Mouse (Mus musculus): Measurements from ENCODE around the gene Majin. TPM values are rescaled to one million over a fixed set of nuclear protein-coding genes. Genes with fewer than 3 reads are reported as not detected.

Majin gene
- polyA plus RNA-seq, 1 experiment from 2014 or later = not detected

- Histone ChIP-seq H3K36me3 (ENCODE audit: control insufficient read depth, insufficient read depth, low read length) (peaks cover 60% of the 10 kb centered on the region), H3K9ac (ENCODE audit: low read depth, low read length) (no peak overlapping the region), H3K4me1 (ENCODE audit: control insufficient read depth, insufficient read depth, low read length) (no peaks in the 10 kb centered on the region), H3K27ac (replicated peaks; ENCODE audit: low read depth, low read length) (no peak overlapping the region), H3K4me2 (ENCODE audit: low read depth, low read length) (no peak overlapping the region), H3K9me3 (ENCODE audit: control insufficient read depth, low read length) (no peaks in the 10 kb centered on the region), H3K4me3 (ENCODE audit: low read depth, low read length) (no peak overlapping the region), H3K27me3 (replicated peaks; ENCODE audit: control insufficient read depth, insufficient read depth, low read length) (no peaks in the 10 kb centered on the region)
- 92% methylated on average over 14 of the region's 14 CpGs for WGBS
- DNase-seq (ENCODE audit: low spot score) (no peak), ATAC-seq (ENCODE audit: low read depth) (no peak)
Measured at GRCm38 (mm10) chr19:6261379-6261778, 77.2 kb downstream of the Majin start.

GRCm38 (mm10) chr19:6262222-6262621 is 78.0 kb downstream of the Majin start:
- Histone ChIP-seq H3K4me2 (ENCODE audit: low read depth, low read length) (no peak overlapping the region), H3K9me3 (ENCODE audit: control insufficient read depth, low read length) (no peaks in the 10 kb centered on the region), H3K27me3 (replicated peaks; ENCODE audit: control insufficient read depth, insufficient read depth, low read length) (no peaks in the 10 kb centered on the region), H3K27ac (replicated peaks; ENCODE audit: low read depth, low read length) (no peak overlapping the region), H3K36me3 (ENCODE audit: control insufficient read depth, insufficient read depth, low read length) (peaks cover 52% of the 10 kb centered on the region), H3K9ac (ENCODE audit: low read depth, low read length) (no peak overlapping the region), H3K4me3 (ENCODE audit: low read depth, low read length) (no peak overlapping the region), H3K4me1 (ENCODE audit: control insufficient read depth, insufficient read depth, low read length) (no peaks in the 10 kb centered on the region)
- WGBS = 58% methylated on average over 7 of the region's 7 CpGs
- DNase-seq (ENCODE audit: low spot score) = no peak
- no peak for ATAC-seq (ENCODE audit: low read depth)

- H3K36me3 ChIP-seq (ENCODE audit: control insufficient read depth, insufficient read depth, low read length) = peaks cover 45% of the 10 kb centered on the region
Measured at GRCm38 (mm10) chr19:6262839-6263433, 78.7 kb downstream of the Majin start.

GRCm38 (mm10) chr19:6264200-6264599 is 80.0 kb downstream of the Majin start:
- H3K27me3 ChIP-seq (replicated peaks; ENCODE audit: control insufficient read depth, insufficient read depth, low read length) = no peaks in the 10 kb centered on the region
- no peak overlapping the region for H3K27ac ChIP-seq (replicated peaks; ENCODE audit: low read depth, low read length)
- H3K9ac ChIP-seq (ENCODE audit: low read depth, low read length) = no peak overlapping the region
- H3K9me3 ChIP-seq (ENCODE audit: control insufficient read depth, low read length) = no peaks in the 10 kb centered on the region
- DNase-seq (ENCODE audit: low spot score) = no peak
- WGBS = 75% methylated on average over 8 of the region's 9 CpGs
- H3K4me1 ChIP-seq (ENCODE audit: control insufficient read depth, insufficient read depth, low read length) = no peaks in the 10 kb centered on the region
- no peak overlapping the region for H3K4me2 ChIP-seq (ENCODE audit: low read depth, low read length)
- no peak overlapping the region for H3K4me3 ChIP-seq (ENCODE audit: low read depth, low read length)
- H3K36me3 ChIP-seq (ENCODE audit: control insufficient read depth, insufficient read depth, low read length) = peaks cover 32% of the 10 kb centered on the region
- no peak for ATAC-seq (ENCODE audit: low read depth)

More at GRCm38 (mm10) chr19:6262839-6263433, 78.7 kb downstream of the Majin start:
- DNase-seq (ENCODE audit: low spot score) (no peak), ATAC-seq (ENCODE audit: low read depth) (no peak)
- no peak overlapping the region for H3K27ac ChIP-seq (replicated peaks; ENCODE audit: low read depth, low read length)
- H3K4me3 ChIP-seq (ENCODE audit: low read depth, low read length) = no peak overlapping the region
- H3K9me3 ChIP-seq (ENCODE audit: control insufficient read depth, low read length) = no peaks in the 10 kb centered on the region
- no peak overlapping the region for H3K9ac ChIP-seq (ENCODE audit: low read depth, low read length)
- 88% methylated on average over 7 of the region's 8 CpGs for WGBS
- no peaks in the 10 kb centered on the region for H3K27me3 ChIP-seq (replicated peaks; ENCODE audit: control insufficient read depth, insufficient read depth, low read length)
- H3K4me1 ChIP-seq (ENCODE audit: control insufficient read depth, insufficient read depth, low read length) = no peaks in the 10 kb centered on the region
- H3K4me2 ChIP-seq (ENCODE audit: low read depth, low read length) = no peak overlapping the region

- Histone ChIP-seq H3K9me3 (ENCODE audit: control insufficient read depth, low read length) (no peaks in the 10 kb centered on the region), H3K4me2 (ENCODE audit: low read depth, low read length) (no peak overlapping the region), H3K27ac (replicated peaks; ENCODE audit: low read depth, low read length) (no peak overlapping the region), H3K27me3 (replicated peaks; ENCODE audit: control insufficient read depth, insufficient read depth, low read length) (no peaks in the 10 kb centered on the region), H3K4me1 (ENCODE audit: control insufficient read depth, insufficient read depth, low read length) (no peaks in the 10 kb centered on the region), H3K36me3 (ENCODE audit: control insufficient read depth, insufficient read depth, low read length) (peaks cover 27% of the 10 kb centered on the region), H3K4me3 (ENCODE audit: low read depth, low read length) (no peak overlapping the region), H3K9ac (ENCODE audit: low read depth, low read length) (no peak overlapping the region)
- no peak for DNase-seq (ENCODE audit: low spot score)
- 84% methylated on average over 6 of the region's 8 CpGs for WGBS
- no peak for ATAC-seq (ENCODE audit: low read depth)
Measured at GRCm38 (mm10) chr19:6264945-6265344, 80.8 kb downstream of the Majin start.

GRCm38 (mm10) chr19:6265727-6266182 is 81.6 kb downstream of the Majin start:
- H3K27ac ChIP-seq (replicated peaks; ENCODE audit: low read depth, low read length) = no peak overlapping the region
- peaks cover 19% of the 10 kb centered on the region for H3K36me3 ChIP-seq (ENCODE audit: control insufficient read depth, insufficient read depth, low read length)
- no peaks in the 10 kb centered on the region for H3K4me1 ChIP-seq (ENCODE audit: control insufficient read depth, insufficient read depth, low read length)
- H3K9ac ChIP-seq (ENCODE audit: low read depth, low read length) = no peak overlapping the region
- no peaks in the 10 kb centered on the region for H3K9me3 ChIP-seq (ENCODE audit: control insufficient read depth, low read length)
- no peaks in the 10 kb centered on the region for H3K27me3 ChIP-seq (replicated peaks; ENCODE audit: control insufficient read depth, insufficient read depth, low read length)
- H3K4me3 ChIP-seq (ENCODE audit: low read depth, low read length) = no peak overlapping the region
- DNase-seq (ENCODE audit: low spot score) (no peak), ATAC-seq (ENCODE audit: low read depth) (no peak)
- WGBS = 57% methylated on average over 6 of the region's 6 CpGs
- no peak overlapping the region for H3K4me2 ChIP-seq (ENCODE audit: low read depth, low read length)

- no peaks in the 10 kb centered on the region for H3K27me3 ChIP-seq (replicated peaks; ENCODE audit: control insufficient read depth, insufficient read depth, low read length)
- DNase-seq (ENCODE audit: low spot score) (no peak), ATAC-seq (ENCODE audit: low read depth) (no peak)
- peaks cover 2% of the 10 kb centered on the region; the same call in 1 of the 2 replicates for H3K36me3 ChIP-seq (ENCODE audit: control insufficient read depth, insufficient read depth, low read length)
- H3K27ac ChIP-seq (replicated peaks; ENCODE audit: low read depth, low read length) = no peak overlapping the region
- WGBS = 67% methylated on average over 11 of the region's 11 CpGs
- no peak overlapping the region for H3K9ac ChIP-seq (ENCODE audit: low read depth, low read length)
- H3K4me1 ChIP-seq (ENCODE audit: control insufficient read depth, insufficient read depth, low read length) = no peaks in the 10 kb centered on the region
- no peaks in the 10 kb centered on the region for H3K9me3 ChIP-seq (ENCODE audit: control insufficient read depth, low read length)
- H3K4me2 ChIP-seq (ENCODE audit: low read depth, low read length) = no peak overlapping the region
- no peak overlapping the region for H3K4me3 ChIP-seq (ENCODE audit: low read depth, low read length)
Measured at GRCm38 (mm10) chr19:6267306-6268169, 83.3 kb downstream of the Majin start.

- ATAC-seq (ENCODE audit: low read depth) (peak; percentile 80), DNase-seq (ENCODE audit: low spot score) (peak; percentile 94)
- Histone ChIP-seq H3K27ac (replicated peaks; ENCODE audit: low read depth, low read length) (no peak overlapping the region), H3K4me1 (ENCODE audit: control insufficient read depth, insufficient read depth, low read length) (no peaks in the 10 kb centered on the region), H3K4me3 (ENCODE audit: low read depth, low read length) (no peak overlapping the region), H3K27me3 (replicated peaks; ENCODE audit: control insufficient read depth, insufficient read depth, low read length) (no peaks in the 10 kb centered on the region), H3K9me3 (ENCODE audit: control insufficient read depth, low read length) (no peaks in the 10 kb centered on the region), H3K36me3 (ENCODE audit: control insufficient read depth, insufficient read depth, low read length) (no peaks in the 10 kb centered on the region), H3K9ac (ENCODE audit: low read depth, low read length) (no peak overlapping the region), H3K4me2 (ENCODE audit: low read depth, low read length) (no peak overlapping the region)
- 15% methylated on average over 8 of the region's 8 CpGs for WGBS
Measured at GRCm38 (mm10) chr19:6268170-6268528, 84.0 kb downstream of the Majin start.

Data from embryonic facial prominence, embryonic 14.5 days (tissue).